Mouse (Mus musculus): Measurements from ENCODE around the gene Cyld.
"Not testable (repeated sequence)": the region's sequence is repeated elsewhere in the genome, so short reads cannot be mapped to it uniquely, and the experiment has no call there.

Cyld gene

DNA sequence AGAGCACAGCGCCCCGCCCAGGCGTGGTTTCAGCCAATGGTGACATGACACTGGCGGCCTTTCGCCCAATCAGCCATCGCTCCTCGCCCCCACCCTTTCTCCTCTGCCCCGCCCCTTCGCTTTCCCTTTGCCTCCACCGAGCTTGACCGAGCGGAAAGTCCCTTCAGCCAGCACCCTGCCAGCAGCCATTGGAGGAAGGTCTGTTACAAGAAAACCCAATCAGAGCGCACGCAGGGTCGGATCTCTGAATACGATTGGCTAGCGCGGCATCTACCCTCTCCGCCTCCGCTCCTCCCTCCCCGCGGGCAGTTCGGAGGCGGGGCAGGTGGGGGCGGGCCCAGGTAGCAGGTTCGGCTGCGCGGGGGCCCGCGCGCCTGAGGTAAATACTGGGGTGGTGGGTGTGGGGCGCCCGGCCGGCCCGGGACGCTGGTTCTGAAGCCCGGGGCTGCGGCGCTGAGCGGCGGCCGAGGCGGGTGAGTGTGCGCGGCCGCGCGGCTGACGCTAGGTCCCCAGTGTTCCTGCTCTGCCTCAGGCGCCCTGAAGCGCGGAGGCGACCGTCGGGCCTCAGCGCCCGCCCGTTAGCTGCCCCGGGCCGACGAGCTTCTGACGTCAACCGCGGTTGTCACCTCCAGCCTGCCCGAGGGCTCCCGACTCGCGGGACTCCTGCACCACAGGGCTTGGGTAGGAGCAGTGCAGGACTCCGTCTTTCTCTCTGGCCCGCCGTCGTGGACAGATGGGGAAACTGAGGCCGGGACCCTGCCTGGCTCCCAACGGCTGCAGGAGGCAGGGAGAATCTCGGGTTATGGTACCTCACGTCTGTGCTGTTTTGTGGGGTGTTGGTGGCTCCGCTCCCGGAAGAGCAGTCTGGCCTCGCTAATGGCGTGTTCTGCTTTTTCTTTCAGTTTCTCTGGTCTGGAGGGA is at the start of gene Cyld:
Gene Cyld, plus strand, starts transcription at position 308 of the 921 bp plus-strand sequence.
- DNase-seq (ENCODE audit: low spot score in 2 of 2): peak; percentile 97 to 99

DNA sequence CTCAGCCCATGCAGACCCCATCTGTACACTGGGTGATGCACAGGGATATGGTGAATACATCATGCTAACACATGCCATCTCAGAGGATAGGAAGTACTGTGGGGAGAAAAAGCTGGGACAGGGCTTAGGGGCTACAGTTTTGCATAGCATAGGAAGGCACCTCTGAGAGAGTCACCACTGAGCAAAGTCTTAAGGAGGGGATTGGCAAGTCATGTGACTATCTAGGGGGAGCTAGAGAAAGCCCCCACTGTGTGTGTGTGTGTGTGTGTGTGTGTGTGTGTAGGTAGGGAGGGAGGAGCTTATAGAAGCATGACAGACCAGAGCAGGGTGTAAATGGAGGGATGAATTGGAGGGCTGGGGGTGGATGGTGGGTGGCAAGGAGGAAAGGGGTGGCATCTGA is 48.5 kb upstream of the Cyld start:
- DNase-seq (ENCODE audit: low spot score in 2 of 2): no peak

DNA sequence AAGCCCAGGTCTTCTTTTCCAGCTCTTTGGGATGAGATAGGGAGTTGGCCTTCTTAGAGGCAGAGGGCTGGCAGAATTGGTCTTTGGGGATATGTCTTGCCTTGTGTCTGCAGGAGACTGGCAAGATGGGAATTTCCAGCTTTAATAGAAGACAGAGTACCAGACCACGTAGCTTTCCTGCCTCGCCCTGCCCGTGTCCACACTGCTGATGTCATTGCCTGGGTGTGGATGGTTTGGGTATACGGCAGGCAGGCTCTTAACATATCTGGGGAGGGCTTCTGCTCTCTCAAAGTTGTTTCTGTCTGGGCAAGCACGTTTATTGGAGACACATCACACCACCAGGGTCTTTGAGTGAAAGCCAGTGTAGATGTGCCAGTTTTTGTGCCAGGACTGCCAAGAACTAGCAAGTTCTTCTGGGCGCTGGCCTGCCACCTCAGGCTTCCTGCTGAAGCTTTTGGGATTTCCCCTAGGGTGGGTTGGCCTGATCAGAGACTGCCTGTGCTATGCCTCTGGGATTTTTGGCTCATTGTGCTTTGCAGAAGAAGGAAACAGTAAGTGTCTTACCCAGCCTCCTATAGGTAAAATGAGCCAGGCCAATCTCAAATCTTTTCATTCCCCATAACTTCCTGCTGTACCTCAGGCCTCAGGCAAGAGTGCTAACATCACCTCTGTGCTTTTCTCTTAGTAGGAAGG is 46.7 kb upstream of the Cyld start:
- DNase-seq (ENCODE audit: low spot score in 2 of 2): no peak

DNA sequence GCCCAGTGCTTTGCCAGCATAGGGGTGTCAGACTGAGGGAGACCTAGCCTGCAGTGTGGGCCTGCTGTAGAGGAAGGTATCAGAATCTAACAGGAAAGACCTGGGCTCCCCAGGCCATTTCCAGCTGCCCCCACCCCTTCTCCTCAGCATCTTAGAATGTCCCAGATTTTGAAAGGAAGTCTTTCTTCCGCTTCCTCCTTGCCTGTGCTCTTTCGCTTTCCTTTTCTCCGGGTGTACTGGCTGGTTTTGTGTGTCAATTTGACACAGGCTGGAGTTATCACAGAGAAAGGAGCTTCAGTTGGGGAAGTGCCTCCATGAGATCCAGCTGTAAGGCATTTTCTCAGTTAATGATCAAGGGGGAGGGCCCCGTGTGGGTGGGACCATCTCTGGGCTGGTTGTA is 45.7 kb upstream of the Cyld start:
- DNase-seq (ENCODE audit: low spot score in 2 of 2): not testable (repeated sequence)

DNA sequence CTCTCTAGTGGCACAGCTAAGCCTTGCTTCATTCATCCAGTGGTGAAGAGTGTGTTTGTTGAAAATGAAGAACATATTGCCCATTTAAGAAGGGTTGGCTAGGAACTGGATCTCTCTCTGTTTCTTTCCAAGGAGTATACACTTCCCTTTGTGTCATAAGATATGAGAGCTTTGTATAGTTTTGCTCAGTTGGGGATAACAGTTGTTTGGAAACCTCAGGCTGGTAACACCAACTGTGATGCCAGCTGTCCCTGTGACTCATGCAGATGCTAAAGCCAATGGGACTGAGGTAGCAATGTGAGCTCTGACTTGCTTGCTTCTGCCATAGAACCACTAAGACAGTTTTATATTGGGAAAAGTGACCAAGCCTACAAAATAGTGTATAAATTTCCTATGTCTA is 41.5 kb upstream of the Cyld start:
- no peak for DNase-seq (ENCODE audit: low spot score in 2 of 2)

DNA sequence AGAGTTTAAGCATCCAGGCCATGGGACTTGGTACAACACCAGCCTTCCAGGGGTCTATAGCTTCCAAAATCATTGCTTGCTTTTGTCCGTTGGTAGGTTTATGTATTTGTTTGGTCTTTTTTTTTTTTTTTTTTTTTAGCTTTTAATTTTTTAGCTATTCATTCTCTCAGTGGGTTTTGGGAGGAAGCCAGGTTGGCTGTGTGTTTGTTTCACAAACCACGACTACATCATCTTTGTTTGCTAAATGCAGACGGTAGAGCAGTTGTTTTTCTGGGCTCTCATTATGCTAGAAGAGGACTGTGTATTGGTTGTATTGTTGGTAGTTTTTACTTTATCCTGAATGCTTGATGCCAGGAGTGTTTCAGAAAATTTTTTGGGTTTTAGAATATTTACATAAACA is 37.0 kb upstream of the Cyld start:
- DNase-seq (ENCODE audit: low spot score in 2 of 2): no peak

DNA sequence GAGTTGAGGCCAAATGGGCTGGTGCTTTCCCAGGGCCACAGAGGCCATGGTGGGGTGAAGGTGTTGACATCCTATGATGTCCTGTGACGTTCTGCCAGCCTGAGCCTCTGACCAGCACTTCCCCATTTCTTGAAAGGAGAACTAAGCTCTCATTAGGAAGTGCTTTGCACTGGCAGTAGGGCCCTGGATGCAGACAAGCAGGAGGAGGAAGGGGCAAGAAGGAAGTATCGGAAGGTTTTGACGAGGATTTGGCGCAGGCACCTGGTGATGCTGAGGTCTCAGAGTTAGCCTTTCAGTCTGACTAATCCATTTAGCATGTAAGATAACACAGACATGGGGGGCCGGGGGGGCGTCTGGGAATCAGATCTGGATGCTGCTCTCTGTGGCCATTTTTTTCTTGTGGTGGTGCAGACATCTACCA is 34.4 kb upstream of the Cyld start:
- no peak for DNase-seq (ENCODE audit: low spot score in 2 of 2)

DNA sequence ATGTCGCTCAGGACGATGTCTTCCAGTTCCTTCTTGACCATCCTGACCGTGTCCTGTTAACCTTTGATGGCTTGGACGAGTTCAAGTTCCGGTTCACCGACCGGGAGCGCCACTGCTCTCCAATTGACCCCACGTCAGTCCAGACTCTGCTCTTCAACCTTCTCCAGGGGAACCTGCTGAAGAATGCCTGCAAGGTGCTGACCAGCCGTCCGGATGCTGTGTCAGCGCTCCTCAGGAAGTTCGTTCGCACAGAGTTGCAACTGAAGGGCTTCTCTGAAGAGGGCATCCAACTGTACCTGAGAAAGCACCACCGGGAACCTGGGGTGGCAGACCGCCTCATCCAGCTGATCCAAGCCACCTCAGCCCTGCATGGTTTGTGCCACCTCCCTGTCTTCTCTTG is 32.7 kb upstream of the Cyld start:
- no peak for DNase-seq (ENCODE audit: low spot score in 2 of 2)

DNA sequence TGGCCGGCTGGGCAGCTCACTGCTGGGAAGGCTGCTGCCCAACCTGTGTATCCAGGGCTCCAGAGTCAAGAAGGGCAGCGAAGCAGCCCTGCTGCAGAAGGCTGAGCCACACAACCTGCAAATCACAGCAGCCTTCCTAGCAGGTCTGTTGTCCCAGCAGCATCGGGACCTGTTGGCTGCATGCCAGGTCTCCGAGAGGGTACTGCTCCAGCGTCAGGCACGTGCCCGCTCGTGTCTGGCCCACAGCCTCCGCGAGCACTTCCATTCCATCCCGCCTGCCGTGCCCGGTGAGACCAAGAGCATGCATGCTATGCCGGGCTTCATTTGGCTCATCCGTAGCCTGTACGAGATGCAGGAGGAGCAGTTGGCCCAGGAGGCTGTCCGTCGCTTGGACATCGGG is 31.9 kb upstream of the Cyld start:
- no peak for DNase-seq (ENCODE audit: low spot score in 2 of 2)

DNA sequence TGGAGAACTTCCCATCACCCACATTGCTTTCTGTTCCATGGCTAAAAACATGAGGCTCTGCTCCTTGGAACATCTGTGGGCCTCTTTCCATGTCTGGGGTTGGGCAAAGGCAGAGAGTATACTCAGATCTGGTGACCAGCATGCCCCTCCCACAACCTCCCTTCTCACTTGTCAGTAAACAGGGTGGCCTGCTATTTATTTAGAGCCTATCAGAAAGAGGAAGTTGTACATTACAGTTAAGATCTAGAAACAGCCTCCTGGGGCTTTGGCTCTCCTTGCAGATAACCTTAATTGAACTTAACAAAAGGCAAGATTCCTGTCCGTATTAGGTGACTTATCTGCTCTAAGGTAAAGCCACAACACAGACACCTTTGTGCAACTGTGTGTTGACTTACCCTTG is 30.4 kb upstream of the Cyld start:
- no peak for DNase-seq (ENCODE audit: low spot score in 2 of 2)

DNA sequence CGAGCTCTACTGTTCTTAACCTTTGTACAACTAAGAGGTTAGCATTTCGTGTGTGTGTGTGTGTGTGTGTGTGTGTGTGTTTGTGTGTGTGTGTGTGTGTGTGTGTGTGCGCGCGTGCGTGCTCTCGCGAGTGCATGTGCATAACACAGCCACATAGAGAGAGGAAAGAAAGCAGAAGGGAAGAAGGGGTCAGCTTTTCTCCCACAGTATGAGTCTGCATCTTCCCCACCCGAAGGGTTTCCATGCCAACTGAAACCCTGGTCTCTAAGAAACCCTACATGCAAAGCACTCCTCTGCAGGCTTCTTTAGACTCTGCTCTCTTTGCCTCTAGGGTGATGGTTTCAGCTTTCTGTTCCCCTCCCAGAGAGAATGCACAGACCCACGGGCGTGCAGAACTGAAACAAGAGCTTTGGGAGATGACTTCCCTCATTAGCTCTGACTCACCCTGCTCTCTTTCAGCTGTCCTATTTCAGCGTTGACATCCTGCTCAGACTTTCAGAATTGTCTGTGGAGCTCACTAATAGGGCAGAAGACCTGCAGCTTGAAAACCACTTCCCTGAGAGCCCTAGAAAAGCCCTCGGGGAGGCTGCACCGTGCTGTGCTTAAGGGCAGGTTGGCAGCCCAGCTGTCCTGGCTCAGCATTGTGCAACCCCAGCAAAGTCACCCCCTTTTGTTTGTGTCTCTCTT is 28.3 kb upstream of the Cyld start:
- DNase-seq (ENCODE audit: low spot score in 2 of 2): no peak

DNA sequence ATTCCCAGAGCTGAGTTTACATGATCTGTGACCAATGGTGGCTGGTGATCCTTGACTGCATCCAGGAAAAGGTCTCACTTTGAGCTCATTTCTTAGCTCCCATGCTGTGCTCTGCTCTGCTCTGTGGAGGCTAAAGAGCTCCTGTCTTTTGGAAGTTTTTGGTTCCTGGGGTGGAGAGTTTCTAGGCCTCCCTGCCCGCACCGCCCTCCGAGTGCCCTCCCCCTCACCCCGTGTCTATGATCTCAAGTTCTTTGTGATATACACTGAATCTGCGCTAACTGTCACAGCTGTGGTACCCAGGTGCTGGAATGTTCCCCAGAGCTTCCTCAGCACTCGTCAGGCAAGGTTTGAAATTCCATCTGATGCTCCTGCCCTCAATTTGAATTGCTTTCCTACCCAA is 26.0 kb upstream of the Cyld start:
- no peak for DNase-seq (ENCODE audit: low spot score in 2 of 2)

DNA sequence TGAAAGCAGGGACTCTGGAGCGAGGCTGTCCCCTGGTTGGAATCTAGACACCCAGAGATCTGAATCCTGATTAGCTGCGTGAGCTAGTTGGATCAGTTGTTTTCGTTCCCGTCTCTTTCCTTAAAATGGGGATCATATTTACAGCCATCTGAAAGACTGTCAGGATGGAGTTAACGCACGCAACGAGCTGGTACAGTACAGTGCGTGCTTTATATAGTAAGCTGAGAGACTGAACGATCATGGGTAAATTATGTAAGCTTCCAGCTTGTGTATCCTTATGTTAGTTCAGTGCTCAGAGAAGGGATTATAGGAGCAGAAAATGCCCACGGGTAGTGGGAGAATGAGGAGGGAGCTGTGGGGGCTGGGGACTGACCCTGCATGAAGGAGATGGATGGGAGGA is 25.3 kb upstream of the Cyld start:
- no peak for DNase-seq (ENCODE audit: low spot score in 2 of 2)

DNA sequence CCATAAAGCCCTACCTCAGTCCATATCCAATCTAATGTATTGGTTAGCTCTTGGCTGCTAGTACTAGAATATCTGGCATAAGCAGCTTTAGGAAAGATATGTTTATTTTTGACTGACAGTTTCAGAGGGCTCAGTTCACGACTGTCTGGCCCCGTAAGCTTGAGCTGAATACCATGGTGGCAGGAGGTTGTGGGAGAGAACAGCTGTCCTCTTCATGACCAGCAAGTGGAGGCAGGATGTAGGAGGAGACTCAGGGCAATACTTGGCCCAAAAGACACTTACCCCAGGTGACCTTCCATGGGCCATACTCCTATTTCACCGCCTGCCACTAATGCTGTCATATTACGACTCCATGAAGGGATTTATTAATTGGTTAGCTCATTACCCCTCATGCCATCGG is 23.0 kb upstream of the Cyld start:
- DNase-seq (ENCODE audit: low spot score in 2 of 2): no peak

DNA sequence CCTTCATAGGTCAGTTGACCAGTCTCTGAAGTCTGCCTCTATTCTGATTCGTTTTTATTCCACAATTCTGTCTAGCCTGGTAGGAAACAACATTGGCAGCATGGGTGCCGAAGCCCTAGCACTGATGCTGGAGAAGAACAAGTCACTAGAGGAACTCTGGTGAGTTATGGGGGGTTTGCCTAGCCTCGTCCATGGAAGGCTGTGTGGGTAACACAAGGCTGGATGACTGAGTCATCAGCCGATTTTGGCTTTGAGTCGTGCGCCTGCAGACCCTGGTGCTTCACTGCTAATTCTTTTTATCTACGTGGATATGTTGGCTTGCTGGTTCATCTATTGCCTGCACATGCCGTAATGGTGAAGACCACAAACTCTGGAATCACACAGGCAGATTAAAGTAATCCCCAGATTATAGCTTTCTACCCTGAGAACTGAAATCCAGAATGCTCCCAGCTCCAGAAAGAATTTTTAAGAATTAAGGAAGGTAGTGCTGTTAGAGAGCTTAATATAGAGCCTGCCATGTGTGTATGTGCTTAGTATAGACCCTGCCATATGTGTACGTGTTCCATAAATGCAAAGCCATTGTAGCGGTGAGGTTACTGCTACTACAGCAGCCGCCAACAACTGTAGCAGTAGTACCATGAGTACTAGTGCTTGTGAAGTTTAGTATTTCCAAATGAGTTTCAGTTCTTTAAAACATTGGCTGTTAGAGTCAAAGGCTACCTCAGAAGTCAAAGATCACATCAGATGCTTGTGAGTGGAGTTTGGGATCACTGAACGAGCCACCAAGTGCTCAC is 21.3 kb upstream of the Cyld start:
- no peak for DNase-seq (ENCODE audit: low spot score in 2 of 2)

DNA sequence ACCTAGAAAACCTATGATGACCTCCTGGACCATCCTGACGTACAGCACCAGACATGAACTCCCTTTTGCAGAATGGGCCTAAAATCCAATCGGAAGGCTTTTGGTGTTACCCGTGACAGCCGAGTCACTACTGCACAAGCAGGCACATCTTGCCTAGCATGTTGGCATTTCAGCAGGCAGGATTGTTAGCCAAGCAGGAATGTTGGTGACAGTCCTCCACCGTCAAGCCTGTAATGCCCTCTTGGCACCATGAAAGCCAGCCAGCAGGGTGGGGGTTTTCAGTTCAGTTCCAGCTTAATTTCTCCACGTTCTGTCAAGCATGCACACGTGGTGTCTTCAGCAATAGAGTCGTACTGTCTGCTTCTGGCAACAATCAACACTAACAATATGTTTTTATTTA is 19.8 kb upstream of the Cyld start:
- no peak for DNase-seq (ENCODE audit: low spot score in 2 of 2)

DNA sequence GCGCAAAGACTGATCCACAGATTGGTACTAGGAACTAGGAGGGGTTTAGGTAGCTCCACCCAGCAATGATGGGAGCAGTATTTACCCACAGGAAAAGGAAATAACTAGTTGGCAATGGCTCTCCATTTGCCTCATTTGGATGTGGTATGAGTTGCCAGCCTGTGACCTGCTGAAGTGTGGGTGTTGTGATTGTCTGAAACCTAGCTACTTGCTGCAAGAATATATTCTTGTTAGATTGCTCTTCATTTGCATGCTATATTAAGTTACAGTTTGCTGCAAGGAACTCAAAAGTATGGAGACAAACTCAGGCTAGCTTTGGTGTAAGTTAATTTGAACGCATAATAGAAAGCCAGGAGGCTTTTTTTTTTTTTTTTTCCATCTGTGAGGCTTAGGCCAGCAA is 16.3 kb upstream of the Cyld start:
- DNase-seq (ENCODE audit: low spot score in 2 of 2): peak in 1 of 2 experiments; percentile 14

DNA sequence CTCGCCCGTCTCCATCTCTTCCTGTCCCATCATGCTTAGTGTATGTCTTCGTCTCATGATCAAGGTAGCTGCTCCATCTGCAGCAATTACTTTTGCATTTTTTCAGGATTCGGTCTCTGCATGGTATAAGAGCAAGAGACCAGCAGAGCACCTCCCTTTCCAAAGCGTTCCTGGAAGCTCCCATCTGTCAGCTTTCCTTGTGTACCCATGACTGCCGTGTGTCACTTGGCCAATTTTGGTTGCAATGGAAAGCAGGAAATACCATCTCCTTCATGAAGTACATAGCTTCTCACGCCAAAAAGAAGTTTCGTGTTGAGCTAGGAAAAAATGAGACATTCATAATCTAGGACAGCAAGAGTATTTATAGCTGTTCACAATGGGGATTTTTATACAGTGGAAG is 15.8 kb upstream of the Cyld start:
- DNase-seq (ENCODE audit: low spot score in 2 of 2): peak in 1 of 2 experiments; percentile 30

DNA sequence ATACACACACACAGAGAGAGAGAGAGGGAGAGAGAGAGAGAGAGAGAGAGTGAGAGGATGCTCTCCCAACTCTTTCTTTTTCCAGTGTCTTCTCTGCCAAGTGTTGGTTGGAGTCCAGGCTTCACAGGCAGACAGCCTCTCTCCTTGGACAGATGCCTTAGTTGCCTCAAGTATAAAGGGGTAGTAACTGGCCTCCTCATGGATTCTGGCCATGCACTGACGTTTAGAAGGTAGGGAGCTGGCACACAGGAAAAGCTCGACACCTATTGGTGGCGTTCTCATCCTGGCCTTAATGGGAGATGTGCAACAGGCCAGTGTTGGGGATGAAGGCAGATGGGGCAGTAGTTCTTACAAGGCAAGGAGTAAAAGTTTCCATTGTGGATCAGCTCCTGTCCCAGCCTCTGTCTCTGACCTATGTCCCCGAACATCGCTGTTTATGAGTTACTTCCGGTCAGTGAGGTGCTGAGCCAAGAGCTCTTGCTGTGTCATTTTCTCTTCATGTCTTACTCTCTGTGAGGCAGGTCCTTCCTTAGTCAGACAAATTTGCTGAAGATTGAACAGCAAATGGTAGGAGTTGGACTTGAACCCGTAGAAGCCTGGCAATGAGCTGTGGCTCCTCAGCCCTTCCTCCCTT is 13.1 kb upstream of the Cyld start:
- DNase-seq (ENCODE audit: low spot score in 2 of 2): peak in 1 of 2 experiments; percentile 36

DNA sequence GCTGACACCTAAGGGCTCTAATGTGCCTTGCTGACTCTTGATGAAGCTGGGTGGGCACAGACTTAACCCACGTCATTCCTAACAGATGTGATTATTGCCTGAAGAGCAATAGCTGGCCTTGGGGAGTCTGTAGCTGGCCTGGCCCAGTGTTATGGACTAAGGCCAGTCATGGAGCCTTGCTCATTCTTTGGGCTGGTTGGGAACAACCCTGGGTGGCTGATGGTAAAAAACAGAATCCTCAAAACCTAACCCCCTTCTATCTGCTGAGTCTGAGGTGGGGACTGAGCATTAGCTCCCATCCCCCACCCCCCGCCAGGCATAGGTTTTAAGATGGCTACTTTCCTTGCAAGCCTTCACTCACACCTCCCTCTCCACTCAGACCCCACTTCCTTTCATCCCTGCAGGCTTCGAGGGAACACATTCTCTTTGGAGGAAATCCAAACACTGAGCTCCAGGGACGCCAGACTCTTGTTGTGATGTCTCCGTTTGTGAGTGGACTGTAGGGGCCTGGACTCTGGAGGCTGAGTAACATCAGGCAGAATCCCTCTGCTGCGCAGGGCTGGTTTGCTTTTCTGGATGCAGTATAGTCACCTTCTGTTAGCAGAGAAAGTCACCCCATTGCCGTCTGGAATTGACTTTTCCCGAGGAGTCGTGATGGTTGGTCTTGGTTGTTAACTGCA is 10.5 kb upstream of the Cyld start:
- peak in 1 of 2 experiments; percentile 52 for DNase-seq (ENCODE audit: low spot score in 2 of 2)

DNA sequence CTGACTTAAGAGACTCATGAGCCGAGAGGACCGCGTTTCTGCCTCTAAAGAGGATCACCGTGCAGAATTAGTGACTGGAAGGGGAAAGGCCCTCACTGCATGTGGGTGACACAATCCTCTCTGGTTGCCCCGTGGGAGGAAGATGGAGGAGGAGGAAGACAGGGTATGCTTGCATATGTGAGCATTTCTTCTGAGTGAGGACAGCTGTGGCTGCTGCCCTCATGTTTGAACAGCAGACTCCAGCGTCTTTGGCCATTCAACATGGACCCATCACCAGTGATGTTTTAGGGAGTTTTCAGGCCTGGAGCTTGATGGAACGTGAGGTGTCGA is 10.0 kb upstream of the Cyld start:
- DNase-seq (ENCODE audit: low spot score in 2 of 2): peak in 1 of 2 experiments; percentile 50
